Mouse (Mus musculus) CH12.LX (cell line): ENCODE results near the gene Tmem165.

Experiments used
- CTCF ChIP-seq, 2 experiments: IDR thresholded peaks in 1 of 2; conservative IDR thresholded peaks in 1 of 2; 2 replicates each; pipeline ENCODE4 v1.5.1; 2011 to 2012; ENCODE audit warnings: low read depth in 2 of 2, low read length in 2 of 2, improper control_type of control experiment in 1 of 2, inconsistent platforms in 1 of 2, mild to moderate bottlenecking in 1 of 2, moderate library complexity in 1 of 2
- E2F4 ChIP-seq: IDR thresholded peaks from 2 replicates; pipeline ENCODE4 v1.6.1; 2011; ENCODE audit warnings: low read depth, low read length, improper control_type of control experiment; ENCODE audit not compliant: insufficient replicate concordance
- EP300 ChIP-seq: IDR thresholded peaks from 2 replicates; pipeline ENCODE4 v1.6.1; 2011; ENCODE audit warnings: low read length, improper control_type of control experiment
- KAT2A ChIP-seq: IDR thresholded peaks from 2 replicates; pipeline ENCODE4 v1.6.1; 2012; ENCODE audit warnings: low read length, improper control_type of control experiment, inconsistent platforms; ENCODE audit not compliant: insufficient replicate concordance
- MAX ChIP-seq: IDR thresholded peaks from 2 replicates; pipeline ENCODE4 v1.6.1; 2011; ENCODE audit warnings: low read length, improper control_type of control experiment

DNA sequence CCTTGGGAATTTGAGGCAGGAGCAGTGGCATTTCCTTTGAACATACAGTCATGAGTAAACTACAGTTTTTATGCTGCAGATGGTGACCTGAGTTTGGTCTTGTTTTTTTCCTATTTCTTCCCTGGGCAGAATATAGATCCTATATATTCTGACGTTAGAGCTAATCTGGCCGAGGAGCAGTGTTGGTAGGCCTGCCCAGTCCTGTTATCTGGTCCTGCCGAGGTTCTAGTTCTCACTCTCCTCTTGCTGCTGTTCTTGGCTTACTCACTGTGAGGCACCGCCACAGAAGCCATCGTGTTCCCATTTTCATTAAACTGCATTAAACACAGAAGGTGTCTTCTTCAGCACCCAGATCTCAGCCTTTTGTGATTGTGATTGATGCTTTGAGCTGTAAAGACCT is 4.2 kb downstream of the Tmem165 start:
- TF ChIP-seq EP300 = no peak
- no peak for TF ChIP-seq E2F4
- TF ChIP-seq MAX = no peak
- no peak for TF ChIP-seq CTCF (conservative IDR thresholded peaks at IDR 0.05 in 1 of 2, IDR thresholded peaks at IDR 0.05 in 1 of 2; ENCODE audit: low read depth in 2 of 2, low read length in 2 of 2)
- no peak for TF ChIP-seq KAT2A
